Mouse (Mus musculus) intestine, postnatal 0 days (tissue): ENCODE data around the gene Lin37. TPM values are rescaled to one million over a fixed set of nuclear protein-coding genes. Genes with fewer than 3 reads are reported as not detected.

Experiments used
- ATAC-seq: fragments of 200-750 bp; cut with Nextera tagmentation; 2 replicates; pipeline ENCODE4 v1.8.0; 2017; ENCODE audit warnings: mild to moderate bottlenecking, moderate TSS enrichment, moderate library complexity
- H3K27ac ChIP-seq: fragments of 300-500 bp; sonication (generic); 2 replicates; pipeline ENCODE4 v1.5.1; 2014; ENCODE audit warnings: mild to moderate bottlenecking, low read depth, low read length, moderate library complexity
- H3K27me3 ChIP-seq: fragments of 300-500 bp; sonication (generic); replicated peaks from 2 replicates; pipeline ENCODE4 v1.6.1; 2014; ENCODE audit warnings: low read length, mixed read lengths; ENCODE audit not compliant: control insufficient read depth, insufficient read depth
- H3K36me3 ChIP-seq: fragments of 300-500 bp; sonication (generic); 2 replicates; pipeline ENCODE4 v1.6.1; 2014; ENCODE audit warnings: mild to moderate bottlenecking, moderate library complexity; ENCODE audit not compliant: control insufficient read depth, insufficient read depth
- H3K4me1 ChIP-seq: fragments of 300-500 bp; sonication (generic); replicated peaks from 2 replicates; pipeline ENCODE4 v1.6.1; 2014; ENCODE audit warnings: antibody characterized with exemption, low read length, mixed read lengths; ENCODE audit not compliant: control insufficient read depth, insufficient read depth
- H3K4me2 ChIP-seq: fragments of 300-500 bp; sonication (generic); replicated peaks from 2 replicates; pipeline ENCODE4 v1.6.1; 2014; ENCODE audit warnings: low read depth, mild to moderate bottlenecking, moderate library complexity
- H3K4me3 ChIP-seq: fragments of 300-500 bp; sonication (generic); 2 replicates; pipeline ENCODE4 v1.5.1; 2014; ENCODE audit warnings: low read depth, low read length
- H3K9ac ChIP-seq: fragments of 300-500 bp; sonication (generic); 2 replicates; pipeline ENCODE4 v1.6.1; 2014; ENCODE audit warnings: mild to moderate bottlenecking, low read depth, low read length
- H3K9me3 ChIP-seq: fragments of 300-500 bp; sonication (generic); 2 replicates; pipeline ENCODE4 v1.6.1; 2016; ENCODE audit warnings: mixed run types; ENCODE audit not compliant: control insufficient read depth
- CTCF ChIP-seq: sonication (generic); IDR thresholded peaks from 2 replicates; pipeline ENCODE4 v1.5.1; 2016; ENCODE audit warnings: low read depth, mild to moderate bottlenecking, control low read depth, antibody characterized with exemption, moderate library complexity
- WGBS: fragments of 180-500 bp; shearing (Covaris S2); extraction: QIAGEN DNeasy Blood & Tissue Kit; methylation state at CpG from one replicate; pipeline ENCODE4 v1.1.7; 2014; 5-methylcytosine and 5-hydroxymethylcytosine counted together
- polyA plus RNA-seq: library from polyadenylated mRNA; unstranded; fragments of >200 nt; fragmentation: Nextera tagmentation; extraction: Ambion mirVana; gene quantifications from 2 replicates; pipeline ENCODE4 v1.2.1, GENCODE M21; 2015

The Lin37 gene
- polyA plus RNA-seq, 1 experiment from 2014 or later, result 31.4 TPM

GRCm38 (mm10) chr7:30588676-30589434, 29.2 kb upstream of the Lin37 start, which contains the start of gene Kmt2b:
Gene Kmt2b (minus strand): TSS chr7:30588726.
- Histone ChIP-seq H3K27me3 (no peaks in the 10 kb centered on the region), H3K4me1 (no peaks in the 10 kb centered on the region), H3K4me2 (peak within 1 kb of the TSS; percentile 67), H3K36me3 (peaks cover 29% of the 10 kb centered on the region), H3K27ac (peak within 1 kb of the TSS; percentile 87), H3K9me3 (no peaks in the 10 kb centered on the region), H3K9ac (peak within 1 kb of the TSS; percentile 92), H3K4me3 (peak within 1 kb of the TSS; percentile 81)
- 0 out of 2 replicates have a peak, but pooled peaks have one; percentile 13 for TF ChIP-seq CTCF
- WGBS, result under 1% methylated on average over 49 of the region's 68 CpGs
- peak; percentile 94 for ATAC-seq

GRCm38 (mm10) chr7:30587842-30588667, 28.4 kb upstream of the Lin37 start:
- TF ChIP-seq CTCF, result no peak
- peak overlapping the region; percentile 67 for H3K4me2 ChIP-seq
- no peaks in the 10 kb centered on the region for H3K9me3 ChIP-seq
- H3K4me1 ChIP-seq, result no peaks in the 10 kb centered on the region
- H3K27ac ChIP-seq, result peak overlapping the region; percentile 87
- ATAC-seq, result peak; percentile 8; the same call in 1 of the 2 replicates
- peak overlapping the region; percentile 81 for H3K4me3 ChIP-seq
- WGBS, result under 1% methylated on average over 66 of the region's 67 CpGs
- H3K9ac ChIP-seq, result peak overlapping the region; percentile 92
- H3K36me3 ChIP-seq, result peaks cover 36% of the 10 kb centered on the region
- no peaks in the 10 kb centered on the region for H3K27me3 ChIP-seq

- ATAC-seq, result no peak
- H3K27ac ChIP-seq, result no peak overlapping the region
- H3K4me1 ChIP-seq, result no peaks in the 10 kb centered on the region
- no peak for TF ChIP-seq CTCF
- no peaks in the 10 kb centered on the region for H3K27me3 ChIP-seq
- H3K4me2 ChIP-seq, result no peak overlapping the region
- H3K9me3 ChIP-seq, result no peaks in the 10 kb centered on the region
- 90% methylated on average over 28 of the region's 28 CpGs for WGBS
- peaks cover 51% of the 10 kb centered on the region for H3K36me3 ChIP-seq
- no peak overlapping the region for H3K4me3 ChIP-seq
- no peak overlapping the region for H3K9ac ChIP-seq
These were observed 26.9 kb upstream of the Lin37 start for GRCm38 (mm10) chr7:30586455-30587020.

- no peak for ATAC-seq
- WGBS, result 98% methylated on average over 7 of the region's 7 CpGs
- no peaks in the 10 kb centered on the region for H3K9me3 ChIP-seq
- peaks cover 65% of the 10 kb centered on the region for H3K36me3 ChIP-seq
- no peak overlapping the region for H3K4me3 ChIP-seq
- no peak overlapping the region for H3K4me2 ChIP-seq
- no peak overlapping the region for H3K27ac ChIP-seq
- H3K27me3 ChIP-seq, result no peaks in the 10 kb centered on the region
- no peaks in the 10 kb centered on the region for H3K4me1 ChIP-seq
- no peak for TF ChIP-seq CTCF
- no peak overlapping the region for H3K9ac ChIP-seq
These were observed 25.5 kb upstream of the Lin37 start for GRCm38 (mm10) chr7:30585170-30585569.

- peaks cover 73% of the 10 kb centered on the region for H3K36me3 ChIP-seq
- no peak overlapping the region for H3K4me2 ChIP-seq
- no peaks in the 10 kb centered on the region for H3K4me1 ChIP-seq
- H3K4me3 ChIP-seq, result no peak overlapping the region
- 88% methylated on average over 10 of the region's 10 CpGs for WGBS
- TF ChIP-seq CTCF, result no peak
- no peaks in the 10 kb centered on the region for H3K9me3 ChIP-seq
- no peak overlapping the region for H3K9ac ChIP-seq
- no peak for ATAC-seq
- H3K27ac ChIP-seq, result no peak overlapping the region
- no peaks in the 10 kb centered on the region for H3K27me3 ChIP-seq
These were observed 24.7 kb upstream of the Lin37 start for GRCm38 (mm10) chr7:30584339-30584738.

- 98% methylated on average over 16 of the region's 16 CpGs for WGBS
- ATAC-seq, result no peak
- Histone ChIP-seq H3K4me2 (no peak overlapping the region), H3K9me3 (no peaks in the 10 kb centered on the region), H3K9ac (no peak overlapping the region), H3K27me3 (no peaks in the 10 kb centered on the region), H3K4me1 (no peaks in the 10 kb centered on the region), H3K4me3 (no peak overlapping the region), H3K36me3 (peaks cover 99% of the 10 kb centered on the region), H3K27ac (0 out of 2 replicates have a peak overlapping the region, but pooled peaks have one; percentile 0)
- no peak for TF ChIP-seq CTCF
These were observed 21.9 kb upstream of the Lin37 start for GRCm38 (mm10) chr7:30581547-30581946.
